Mouse (Mus musculus): ENCODE data around the gene Vangl1. TPM values are rescaled to one million over a fixed set of nuclear protein-coding genes. Genes with fewer than 3 reads are reported as not detected.

Gene Vangl1
- total and polyA plus RNA-seq, 3 experiments, result not detected

DNA sequence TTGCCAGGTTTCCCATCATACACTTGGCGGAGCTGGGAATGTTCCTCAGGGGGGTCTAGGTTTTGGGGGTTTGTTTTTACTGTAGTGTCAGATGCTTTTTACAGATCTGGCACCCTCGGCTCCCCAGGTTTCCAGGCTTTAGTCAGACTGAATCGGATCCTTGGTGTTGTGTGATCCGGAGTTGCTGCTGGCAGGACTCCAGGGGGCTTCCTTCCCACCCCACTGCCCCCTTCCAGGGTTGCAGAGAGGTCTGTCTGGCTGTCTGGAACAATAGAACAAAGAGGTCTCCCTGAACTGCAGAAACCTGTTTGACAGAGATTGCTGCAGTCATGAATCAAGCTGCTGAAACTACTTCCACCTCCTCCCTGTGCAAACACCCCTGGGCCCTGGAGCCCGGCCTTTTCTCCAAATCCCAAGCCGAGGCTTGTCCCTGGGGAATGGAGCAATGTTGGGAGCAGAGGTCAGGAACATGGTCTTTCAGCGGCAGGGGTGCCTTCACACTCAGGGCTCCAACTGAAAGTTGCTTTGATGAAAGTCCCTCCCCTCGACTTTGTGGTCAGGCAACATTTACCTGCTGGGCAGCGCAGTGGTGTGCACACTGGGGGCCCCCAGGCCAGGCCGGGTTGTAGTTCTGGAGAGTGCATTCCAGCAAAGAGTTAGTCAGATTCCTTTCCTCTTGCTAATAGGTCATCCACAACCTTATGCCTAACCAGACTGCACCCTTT, 68.9 kb downstream of the Vangl1 start:
- DNase-seq (ENCODE audit: extremely low read depth), result no peak
- no peak overlapping the region for H3K27ac ChIP-seq (ENCODE audit: insufficient read depth, low read depth)
- H3K4me3 ChIP-seq (replicated peaks in 1 of 3; ENCODE audit: low read depth in 2 of 3, low read length in 2 of 3, poor library complexity in 1 of 3), result no peak overlapping the region
- H3K4me2 ChIP-seq (ENCODE audit: insufficient read depth, low read depth, poor library complexity, severe bottlenecking), result no peak overlapping the region
- H3K9me3 ChIP-seq (replicated peaks; ENCODE audit: low read length), result no peaks in the 10 kb centered on the region
- H3K27me3 ChIP-seq (replicated peaks), result no peaks in the 10 kb centered on the region
- dilution Hi-C loops (cut with MboI; ENCODE audit: extremely low pct_ligation_motif_present, extremely low pct_unique_long_range_greater_than_20kb, low sequenced_read_pairs) (no loop called here), in situ Hi-C loops (cut with MboI; ENCODE audit: low pct_ligation_motif_present, low pct_unique_long_range_greater_than_20kb, low sequenced_read_pairs) (no loop called here)
- no peaks in the 10 kb centered on the region for H3K79me2 ChIP-seq (replicated peaks; ENCODE audit: control insufficient read depth, extremely low read depth, insufficient read depth, poor library complexity, severe bottlenecking)
- H3K36me3 ChIP-seq (replicated peaks in 1 of 2; ENCODE audit: control insufficient read depth in 1 of 2, insufficient read depth in 1 of 2, low read length in 1 of 2), result no peaks in the 10 kb centered on the region
- H3K4me1 ChIP-seq (ENCODE audit: control insufficient read depth in 1 of 2, insufficient read depth in 2 of 2), result no peaks in the 10 kb centered on the region
- no peak overlapping the region for H3K9ac ChIP-seq (ENCODE audit: insufficient read depth, low read depth)
- TF ChIP-seq ELF1 (IDR thresholded peaks at IDR 0.05; ENCODE audit: low read depth, low read length) (no peak), IRF4 (IDR thresholded peaks at IDR 0.05; ENCODE audit: low read depth, low read length) (no peak), EP300 (IDR thresholded peaks at IDR 0.05; ENCODE audit: low read length) (no peak), ZMIZ1 (IDR thresholded peaks at IDR 0.05; ENCODE audit: low read depth, low read length) (no peak), USF2 (conservative IDR thresholded peaks at IDR 0.05; ENCODE audit: low read depth, low read length) (no peak), BHLHE40 (IDR thresholded peaks at IDR 0.05; ENCODE audit: low read depth, low read length) (no peak)

DNA sequence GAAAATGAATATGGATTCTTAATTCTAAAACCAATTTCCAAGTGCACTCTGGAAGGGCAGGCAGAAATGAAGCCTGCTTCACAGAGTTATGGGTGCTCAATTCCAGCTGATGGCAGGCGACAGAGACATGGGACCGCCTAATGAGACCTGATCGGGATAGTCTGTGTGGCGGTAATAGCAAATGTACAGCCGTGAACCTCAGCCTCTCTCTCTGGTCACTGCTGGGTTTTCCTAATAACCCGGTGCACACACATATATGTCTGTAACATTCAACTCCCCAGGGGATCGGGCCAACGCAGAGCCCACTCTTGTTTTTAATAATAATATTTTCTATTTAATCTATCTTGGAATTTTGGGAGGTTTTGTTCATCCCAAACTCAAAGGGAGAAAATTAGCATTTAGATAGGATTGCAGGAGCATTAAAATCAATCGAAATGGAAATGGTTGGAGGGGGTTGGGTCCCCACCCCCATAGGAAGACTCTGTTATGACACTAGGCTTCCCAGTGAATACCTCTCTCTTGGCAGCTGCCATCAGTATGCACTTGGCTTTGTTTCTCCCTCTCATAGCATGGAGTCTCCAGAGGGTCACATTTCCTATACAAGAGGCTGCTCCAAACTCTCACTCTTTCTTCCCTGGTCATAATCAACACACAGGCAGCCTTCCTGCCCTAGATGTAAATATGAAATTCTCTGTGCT, 72.7 kb downstream of the Vangl1 start:
- Histone ChIP-seq H3K4me1 (ENCODE audit: control insufficient read depth in 1 of 2, insufficient read depth in 2 of 2) (no peaks in the 10 kb centered on the region), H3K36me3 (replicated peaks in 1 of 2; ENCODE audit: control insufficient read depth in 1 of 2, insufficient read depth in 1 of 2, low read length in 1 of 2) (no peaks in the 10 kb centered on the region), H3K4me2 (ENCODE audit: insufficient read depth, low read depth, poor library complexity, severe bottlenecking) (no peak overlapping the region), H3K27ac (ENCODE audit: insufficient read depth, low read depth) (no peak overlapping the region), H3K9me3 (replicated peaks; ENCODE audit: low read length) (no peaks in the 10 kb centered on the region), H3K27me3 (replicated peaks) (no peaks in the 10 kb centered on the region), H3K4me3 (replicated peaks in 1 of 3; ENCODE audit: low read depth in 2 of 3, low read length in 2 of 3, poor library complexity in 1 of 3) (no peak overlapping the region), H3K79me2 (replicated peaks; ENCODE audit: control insufficient read depth, extremely low read depth, insufficient read depth, poor library complexity, severe bottlenecking) (no peaks in the 10 kb centered on the region), H3K9ac (ENCODE audit: insufficient read depth, low read depth) (no peak overlapping the region)
- in situ Hi-C loops (cut with MboI; ENCODE audit: low pct_ligation_motif_present, low pct_unique_long_range_greater_than_20kb, low sequenced_read_pairs) (no loop called here), dilution Hi-C loops (cut with MboI; ENCODE audit: extremely low pct_ligation_motif_present, extremely low pct_unique_long_range_greater_than_20kb, low sequenced_read_pairs) (no loop called here)
- TF ChIP-seq MAX (IDR thresholded peaks at IDR 0.05; ENCODE audit: low read length) (no peak), JUN (IDR thresholded peaks at IDR 0.05; ENCODE audit: insufficient read depth, low read depth, low read length) (no peak), CTCF (conservative IDR thresholded peaks at IDR 0.05 in 1 of 2, IDR thresholded peaks at IDR 0.05 in 1 of 2; ENCODE audit: low read depth in 2 of 2, low read length in 2 of 2) (no peak), IRF4 (IDR thresholded peaks at IDR 0.05; ENCODE audit: low read depth, low read length) (no peak), TCF12 (IDR thresholded peaks at IDR 0.05; ENCODE audit: low read depth, low read length) (no peak), ZKSCAN1 (IDR thresholded peaks at IDR 0.05; ENCODE audit: borderline replicate concordance, low read depth, low read length) (no peak), POLR2AphosphoS2 (IDR thresholded peaks at IDR 0.05; ENCODE audit: low read depth, low read length) (no peak), CHD1 (IDR thresholded peaks at IDR 0.05; ENCODE audit: low read depth, low read length) (no peak), ETS1 (conservative IDR thresholded peaks at IDR 0.05; ENCODE audit: low read depth, low read length) (no peak), MAZ (IDR thresholded peaks at IDR 0.05; ENCODE audit: low read depth, low read length) (no peak), SMC3 (IDR thresholded peaks at IDR 0.05; ENCODE audit: low read depth, low read length) (no peak), KAT2A (IDR thresholded peaks at IDR 0.05; ENCODE audit: insufficient replicate concordance, low read length) (no peak), MXI1 (IDR thresholded peaks at IDR 0.05; ENCODE audit: low read depth, low read length) (no peak), UBTF (IDR thresholded peaks at IDR 0.05; ENCODE audit: low read depth, low read length) (no peak)
- no peak for DNase-seq (ENCODE audit: extremely low read depth)

All from CH12.LX (cell line).